Mouse (Mus musculus): Measurements from ENCODE around the gene C530025M09Rik.

C530025M09Rik gene

DNA sequence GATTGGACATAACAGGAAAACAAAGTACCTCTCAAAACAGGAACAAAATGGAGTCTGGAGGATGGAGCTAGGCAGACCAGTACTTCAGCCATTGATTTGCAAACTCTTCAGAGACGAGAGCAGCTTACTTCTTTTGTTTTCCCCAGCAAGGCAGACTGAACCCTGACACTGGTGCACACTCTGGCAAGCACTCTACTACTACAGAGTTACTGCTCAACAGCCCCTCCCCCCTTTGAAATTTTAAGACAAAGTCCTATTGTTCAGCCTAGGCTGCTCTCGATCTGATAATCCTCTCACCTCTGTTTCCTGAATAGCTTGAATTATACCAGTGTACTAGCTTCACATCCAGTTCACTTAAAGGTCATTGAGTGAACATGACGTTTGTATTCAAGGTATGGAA lies 32.4 kb downstream of the C530025M09Rik start:
- no peak for DNase-seq

All from lung, postnatal 14 days (tissue).